Mouse (Mus musculus) kidney, adult 2 months (tissue): Measurements from ENCODE around the gene Rnaseh2a.

Source experiments
- CTCF ChIP-seq: fragments of 200-500 bp; conservative IDR thresholded peaks from 2 replicates; pipeline ENCODE4 v1.5.1; 2011; ENCODE audit warnings: low read depth, mild to moderate bottlenecking, control low read depth, low read length, moderate library complexity, mixed read lengths; ENCODE audit not compliant: insufficient read depth, insufficient read length
- POLR2A ChIP-seq: fragments of 200-500 bp; IDR thresholded peaks from one replicate; pipeline ENCODE4 v1.6.1; 2011; ENCODE audit warnings: low read depth, low read length, control low read depth

- no peak for TF ChIP-seq CTCF
- no peak for TF ChIP-seq POLR2A
These were observed 35.6 kb downstream of the Rnaseh2a start for GRCm38 (mm10) chr8:84933767-84934559.
